Mouse (Mus musculus): ENCODE data around the gene Ttk. TPM values are rescaled to one million over a fixed set of nuclear protein-coding genes. Genes with fewer than 3 reads are reported as not detected.

Ttk gene
- 25.0 and 26.4 TPM in 2 replicates for polyA plus RNA-seq (2016; fragmentation: Nextera tagmentation; extraction: Ambion mirVana)

- peaks cover 23% of the 10 kb centered on the region for H3K4me1 ChIP-seq
- peak within 1 kb of the TSS; percentile 87 for H3K9ac ChIP-seq
- WGBS (ENCODE audit: insufficient replicate concordance) = 2% methylated on average over 37 of the region's 38 CpGs
- peak; percentile 99 for ATAC-seq
- H3K4me2 ChIP-seq = peak within 1 kb of the TSS; percentile 85
- H3K9me3 ChIP-seq (replicated peaks) = no peaks in the 10 kb centered on the region
- no peaks in the 10 kb centered on the region for H3K27me3 ChIP-seq (replicated peaks)
- H3K4me3 ChIP-seq = peak within 1 kb of the TSS; percentile 93
- H3K36me3 ChIP-seq = peaks cover 17% of the 10 kb centered on the region
- H3K27ac ChIP-seq = peak within 1 kb of the TSS; percentile 76
These were observed at the start of gene Ttk for GRCm38 (mm10) chr9:83833811-83834747. Ttk (plus strand) TSS chr9:83834689.

- no peak for ATAC-seq
- Histone ChIP-seq H3K9me3 (replicated peaks) (no peaks in the 10 kb centered on the region), H3K4me3 (no peak overlapping the region), H3K27me3 (replicated peaks) (no peaks in the 10 kb centered on the region), H3K36me3 (no peaks in the 10 kb centered on the region), H3K4me2 (no peak overlapping the region), H3K9ac (no peak overlapping the region), H3K4me1 (no peaks in the 10 kb centered on the region), H3K27ac (no peak overlapping the region)
- 52% methylated on average over 1 of the region's 1 CpGs for WGBS (ENCODE audit: insufficient replicate concordance)
These were observed 49.0 kb upstream of the Ttk start for GRCm38 (mm10) chr9:83785501-83785900.

DNA sequence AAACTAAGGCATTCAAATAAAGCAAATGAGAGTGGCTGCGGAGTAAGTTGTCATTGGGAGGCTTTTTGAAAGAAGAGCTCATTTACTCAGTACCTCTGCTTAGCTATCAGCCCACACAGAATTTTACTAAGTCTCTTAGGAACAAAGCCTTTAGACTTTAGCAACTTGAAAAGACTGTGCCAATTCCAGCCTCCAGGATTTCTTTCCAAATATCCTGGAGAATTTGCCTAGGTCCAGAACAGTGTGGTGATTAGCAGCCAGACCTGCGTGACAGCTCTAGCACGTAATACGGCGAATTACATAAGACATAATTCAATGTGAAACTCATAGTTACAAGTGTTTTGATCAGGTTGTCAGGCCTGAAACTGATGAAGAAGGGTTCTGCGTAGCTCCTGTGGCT, 45.2 kb upstream of the Ttk start:
- no peak overlapping the region for H3K9ac ChIP-seq
- ATAC-seq = no peak
- H3K4me3 ChIP-seq = no peak overlapping the region
- no peaks in the 10 kb centered on the region for H3K9me3 ChIP-seq (replicated peaks)
- H3K4me2 ChIP-seq = no peak overlapping the region
- no peaks in the 10 kb centered on the region for H3K36me3 ChIP-seq
- no peak overlapping the region for H3K27ac ChIP-seq
- 81% methylated on average over 6 of the region's 6 CpGs for WGBS (ENCODE audit: insufficient replicate concordance)
- no peaks in the 10 kb centered on the region for H3K27me3 ChIP-seq (replicated peaks)
- H3K4me1 ChIP-seq = no peaks in the 10 kb centered on the region

DNA sequence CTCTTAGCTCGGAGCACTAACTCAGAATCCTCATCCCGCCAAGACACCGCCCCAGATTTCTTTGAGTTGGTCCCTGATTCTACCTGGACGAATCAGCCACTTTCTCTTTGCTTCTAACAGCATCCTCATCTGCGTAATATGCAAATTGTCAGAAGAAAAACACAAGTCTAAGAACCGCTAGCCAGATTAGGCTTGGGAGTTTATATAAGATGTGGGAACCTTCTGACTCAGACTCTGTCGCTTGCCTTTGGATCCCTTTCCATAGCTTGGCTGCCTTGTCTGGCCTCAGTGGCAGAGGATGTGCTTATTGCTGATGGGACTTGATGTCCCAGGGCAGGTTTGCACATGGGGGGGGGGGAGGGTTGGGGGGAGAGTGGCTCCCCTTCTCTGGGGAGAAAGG, 37.6 kb upstream of the Ttk start:
- ATAC-seq = no peak
- 69% methylated on average over 7 of the region's 7 CpGs for WGBS (ENCODE audit: insufficient replicate concordance)

GRCm38 (mm10) chr9:83797898-83798297, 36.6 kb upstream of the Ttk start:
- no peak for ATAC-seq
- no peak overlapping the region for H3K4me3 ChIP-seq
- H3K9me3 ChIP-seq (replicated peaks) = no peaks in the 10 kb centered on the region
- no peak overlapping the region for H3K9ac ChIP-seq
- H3K4me2 ChIP-seq = no peak overlapping the region
- H3K27me3 ChIP-seq (replicated peaks) = peaks cover 5% of the 10 kb centered on the region; the same call in 1 of the 2 replicates
- H3K4me1 ChIP-seq = no peaks in the 10 kb centered on the region
- H3K36me3 ChIP-seq = no peaks in the 10 kb centered on the region
- no peak overlapping the region for H3K27ac ChIP-seq
- 67% methylated on average over 8 of the region's 8 CpGs for WGBS (ENCODE audit: insufficient replicate concordance)

More for the DNA sequence above, 37.6 kb upstream of the Ttk start:
- H3K27ac ChIP-seq = no peak overlapping the region
- H3K4me2 ChIP-seq = no peak overlapping the region
- H3K27me3 ChIP-seq (replicated peaks) = no peaks in the 10 kb centered on the region
- no peaks in the 10 kb centered on the region for H3K9me3 ChIP-seq (replicated peaks)
- no peak overlapping the region for H3K9ac ChIP-seq
- H3K4me3 ChIP-seq = no peak overlapping the region
- no peaks in the 10 kb centered on the region for H3K36me3 ChIP-seq
- no peaks in the 10 kb centered on the region for H3K4me1 ChIP-seq

- H3K4me3 ChIP-seq = no peak overlapping the region
- no peak for ATAC-seq
- H3K27me3 ChIP-seq (replicated peaks) = peaks cover 54% of the 10 kb centered on the region
- H3K4me2 ChIP-seq = no peak overlapping the region
- H3K9me3 ChIP-seq (replicated peaks) = no peaks in the 10 kb centered on the region
- no peak overlapping the region for H3K27ac ChIP-seq
- 45% methylated on average over 13 of the region's 13 CpGs for WGBS (ENCODE audit: insufficient replicate concordance)
- 0 out of 2 replicates have a peak, but pooled peaks cover 14% of the 10 kb centered on the region for H3K4me1 ChIP-seq
- no peaks in the 10 kb centered on the region for H3K36me3 ChIP-seq
- no peak overlapping the region for H3K9ac ChIP-seq
These were observed 30.1 kb upstream of the Ttk start for GRCm38 (mm10) chr9:83804341-83804740.

DNA sequence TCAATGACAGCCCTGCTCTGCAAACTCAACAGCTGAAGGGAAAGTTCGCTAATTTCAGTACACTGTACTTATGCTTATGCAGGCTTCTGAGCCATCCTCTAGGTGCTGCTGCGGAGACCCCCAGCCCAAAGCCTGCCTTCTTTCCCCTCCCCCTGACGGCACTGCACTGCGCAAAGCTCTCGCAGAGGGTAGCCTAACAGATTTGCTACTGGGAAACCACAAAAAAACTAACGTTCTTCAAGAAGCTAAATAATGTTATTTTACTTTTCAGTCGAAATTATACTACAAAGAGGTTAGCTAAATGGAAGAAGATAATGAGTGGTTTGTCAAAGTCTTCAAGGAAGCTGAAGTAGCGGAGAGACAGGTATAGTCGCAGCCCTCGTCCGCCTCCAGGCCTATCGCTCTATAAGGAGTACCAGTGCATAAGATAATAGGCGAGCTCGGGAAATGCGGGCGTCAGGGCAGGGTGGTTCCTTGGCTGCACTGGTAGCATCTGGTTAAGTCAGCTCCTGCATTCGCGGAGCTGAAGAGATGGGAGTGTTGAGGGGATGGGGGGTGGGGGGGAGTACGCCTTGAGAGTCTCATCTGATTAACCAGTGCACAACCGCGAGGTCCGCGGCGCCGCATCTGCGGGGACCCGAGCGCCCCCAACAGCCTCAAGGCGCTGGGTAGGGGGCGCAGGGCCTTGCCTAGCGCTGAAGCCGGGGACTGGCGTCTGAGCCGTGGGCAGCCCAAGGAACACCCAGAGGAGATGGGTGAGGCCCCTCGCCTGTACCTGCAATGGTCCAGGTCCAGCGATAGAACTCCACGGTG, 29.1 kb upstream of the Ttk start:
- Histone ChIP-seq H3K4me1 (0 out of 2 replicates have a peak, but pooled peaks cover 14% of the 10 kb centered on the region), H3K27me3 (replicated peaks) (peaks cover 54% of the 10 kb centered on the region), H3K9ac (no peak overlapping the region), H3K4me2 (peak overlapping the region; percentile 73), H3K4me3 (peak overlapping the region; percentile 49), H3K9me3 (replicated peaks) (no peaks in the 10 kb centered on the region), H3K36me3 (no peaks in the 10 kb centered on the region), H3K27ac (no peak overlapping the region)
- ATAC-seq = 0 out of 2 replicates have a peak, but pooled peaks have one; percentile 24
- 1% methylated on average over 37 of the region's 37 CpGs for whole genome bisulfite sequencing (ENCODE audit: insufficient replicate concordance)

GRCm38 (mm10) chr9:83805977-83806815, 28.3 kb upstream of the Ttk start, which contains the start of gene Elovl4:
Elovl4 (minus strand) TSS chr9:83806277.
- Histone ChIP-seq H3K27ac (no peak within 1 kb of the TSS), H3K27me3 (replicated peaks) (peaks cover 54% of the 10 kb centered on the region), H3K36me3 (no peaks in the 10 kb centered on the region), H3K4me1 (0 out of 2 replicates have a peak, but pooled peaks cover 14% of the 10 kb centered on the region), H3K4me3 (peak within 1 kb of the TSS; percentile 49), H3K4me2 (peak within 1 kb of the TSS; percentile 73), H3K9me3 (replicated peaks) (no peaks in the 10 kb centered on the region), H3K9ac (peak within 1 kb of the TSS; percentile 31; the same call in 1 of the 2 replicates)
- peak; percentile 54 for ATAC-seq
- WGBS (ENCODE audit: insufficient replicate concordance) = 2% methylated on average over 65 of the region's 71 CpGs

DNA sequence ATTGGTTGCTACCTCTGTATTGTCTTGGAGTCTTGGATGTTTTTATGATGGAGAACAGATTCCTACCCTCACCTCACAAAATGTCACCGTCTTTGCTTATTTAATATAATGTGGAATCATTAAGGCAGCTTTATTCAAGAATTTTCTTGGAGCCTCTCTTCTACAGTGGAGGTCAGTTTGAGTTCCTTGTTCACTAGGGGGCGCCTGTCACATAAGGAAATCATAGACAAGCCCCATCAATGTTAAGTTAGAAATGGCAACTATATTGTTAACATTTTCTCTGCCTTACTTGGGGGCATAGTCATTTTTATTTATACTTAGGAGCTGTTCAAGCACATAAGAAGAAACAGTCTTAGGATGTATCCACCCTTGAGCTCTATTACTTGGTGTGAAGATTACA, 26.9 kb upstream of the Ttk start:
- no peak overlapping the region for H3K27ac ChIP-seq
- H3K27me3 ChIP-seq (replicated peaks) = peaks cover 49% of the 10 kb centered on the region
- WGBS (ENCODE audit: insufficient replicate concordance) = 5% methylated on average over 2 of the region's 2 CpGs
- H3K4me1 ChIP-seq = 0 out of 2 replicates have a peak, but pooled peaks cover 14% of the 10 kb centered on the region
- no peak overlapping the region for H3K9ac ChIP-seq
- no peak overlapping the region for H3K4me3 ChIP-seq
- H3K4me2 ChIP-seq = no peak overlapping the region
- no peaks in the 10 kb centered on the region for H3K9me3 ChIP-seq (replicated peaks)
- H3K36me3 ChIP-seq = no peaks in the 10 kb centered on the region
- ATAC-seq = no peak

DNA sequence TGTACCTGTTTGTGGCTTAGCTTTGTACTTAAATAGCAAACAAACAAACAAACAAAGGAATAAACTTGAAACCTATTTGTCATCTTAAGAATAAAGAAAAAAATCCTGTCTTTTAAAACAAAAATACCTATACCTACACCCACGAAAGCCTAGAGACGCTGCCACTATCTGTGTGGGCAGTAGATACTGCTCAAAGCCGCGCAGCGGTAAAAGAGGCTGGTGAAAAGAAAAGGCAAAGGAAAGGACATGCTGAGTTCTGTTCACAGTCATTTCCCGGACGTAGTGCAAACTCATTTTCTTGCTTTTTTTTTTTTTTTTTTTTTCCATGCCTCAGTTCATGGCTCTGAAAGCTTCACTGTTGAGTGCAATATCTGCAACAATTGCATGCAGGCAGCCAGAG, 15.3 kb upstream of the Ttk start:
- H3K4me1 ChIP-seq = no peaks in the 10 kb centered on the region

DNA sequence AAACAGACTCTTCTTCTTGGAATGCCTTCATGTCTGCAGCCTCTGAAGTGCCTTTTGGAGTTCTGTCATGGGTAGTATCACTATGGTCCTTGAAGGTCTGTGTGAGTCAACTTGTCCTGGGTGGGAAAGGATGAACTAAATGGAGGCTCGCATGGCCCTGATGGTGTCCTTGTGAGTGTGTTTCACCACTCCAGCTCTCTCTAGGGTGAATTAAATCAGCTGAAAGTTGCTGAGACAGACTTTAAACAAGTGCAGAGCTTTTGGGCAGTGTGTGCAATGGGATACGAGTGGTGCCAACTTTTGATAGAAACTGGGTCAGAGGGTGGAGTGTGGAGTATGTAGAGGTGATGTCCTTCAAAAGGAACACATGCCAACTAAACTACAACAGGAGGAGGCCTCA, 13.5 kb upstream of the Ttk start:
- Histone ChIP-seq H3K4me2 (no peak overlapping the region), H3K9me3 (replicated peaks) (no peaks in the 10 kb centered on the region), H3K27ac (no peak overlapping the region), H3K4me1 (no peaks in the 10 kb centered on the region), H3K9ac (no peak overlapping the region), H3K27me3 (replicated peaks) (no peaks in the 10 kb centered on the region), H3K36me3 (no peaks in the 10 kb centered on the region), H3K4me3 (no peak overlapping the region)
- no peak for ATAC-seq
- 65% methylated on average over 2 of the region's 2 CpGs for WGBS (ENCODE audit: insufficient replicate concordance)

More for the DNA sequence above, 15.3 kb upstream of the Ttk start:
- no peak overlapping the region for H3K9ac ChIP-seq
- H3K27me3 ChIP-seq (replicated peaks) = no peaks in the 10 kb centered on the region
- ATAC-seq = no peak
- no peak overlapping the region for H3K27ac ChIP-seq
- H3K36me3 ChIP-seq = no peaks in the 10 kb centered on the region
- WGBS (ENCODE audit: insufficient replicate concordance) = 68% methylated on average over 7 of the region's 7 CpGs
- H3K4me3 ChIP-seq = no peak overlapping the region
- no peaks in the 10 kb centered on the region for H3K9me3 ChIP-seq (replicated peaks)
- no peak overlapping the region for H3K4me2 ChIP-seq

Data from liver, embryonic 12.5 days (tissue).